Mouse (Mus musculus): ENCODE data around the gene Gm45062. TPM values are rescaled to one million over a fixed set of nuclear protein-coding genes. Genes with fewer than 3 reads are reported as not detected.
A peak's percentile ranks its signal among the peaks of the same experiment; 100 is the strongest.
"Not testable (repeated sequence)": the region's sequence is repeated elsewhere in the genome, so short reads cannot be mapped to it uniquely, and the experiment has no call there.

Gene Gm45062
- polyA plus RNA-seq, 1 experiment = not detected

DNA sequence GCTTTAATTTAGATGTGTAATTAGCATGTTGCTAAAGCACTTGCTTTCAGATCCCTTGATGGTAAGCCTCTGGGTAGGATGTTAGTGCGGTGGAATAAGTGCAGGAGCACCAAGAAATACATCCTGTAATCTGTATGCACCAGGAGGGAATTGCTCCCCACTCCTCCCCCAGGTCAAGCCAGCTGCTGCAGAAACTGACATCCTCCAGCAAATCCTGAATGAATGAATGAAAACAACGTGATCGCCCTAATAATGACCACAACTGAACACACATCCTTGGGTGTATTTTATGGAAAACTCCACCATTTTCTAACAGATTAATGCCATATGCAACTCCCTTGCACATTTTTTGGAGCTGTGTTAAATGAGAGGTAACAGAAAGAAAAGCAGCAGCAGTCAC lies 252.2 kb downstream of the Gm45062 start:
- no peak overlapping the region for H3K27ac ChIP-seq (ENCODE audit: insufficient read depth, low read length)
- TF ChIP-seq CTCF (IDR thresholded peaks at IDR 0.05; ENCODE audit: extremely low read depth, insufficient read depth, insufficient read length, insufficient replicate concordance) = no peak
- no peak for TF ChIP-seq POLR2A (IDR thresholded peaks at IDR 0.05; ENCODE audit: low read depth, low read length)
- peak overlapping the region; percentile 14; the same call in 1 of the 2 replicates for H3K4me3 ChIP-seq (ENCODE audit: extremely low read depth, insufficient read depth, insufficient read length)
- H3K36me3 ChIP-seq (ENCODE audit: control insufficient read depth, insufficient read depth, low read length) = no peaks in the 10 kb centered on the region
- peaks cover 6% of the 10 kb centered on the region for H3K4me1 ChIP-seq (ENCODE audit: control insufficient read depth, insufficient read depth, insufficient read length)
- DNase-seq (ENCODE audit: low read depth in 1 of 2, low spot score in 2 of 2) = no peak
- H3K27me3 ChIP-seq (ENCODE audit: control insufficient read depth, insufficient read depth, low read length) = no peaks in the 10 kb centered on the region
- 75% methylated on average over 3 of the region's 3 CpGs for WGBS

DNA sequence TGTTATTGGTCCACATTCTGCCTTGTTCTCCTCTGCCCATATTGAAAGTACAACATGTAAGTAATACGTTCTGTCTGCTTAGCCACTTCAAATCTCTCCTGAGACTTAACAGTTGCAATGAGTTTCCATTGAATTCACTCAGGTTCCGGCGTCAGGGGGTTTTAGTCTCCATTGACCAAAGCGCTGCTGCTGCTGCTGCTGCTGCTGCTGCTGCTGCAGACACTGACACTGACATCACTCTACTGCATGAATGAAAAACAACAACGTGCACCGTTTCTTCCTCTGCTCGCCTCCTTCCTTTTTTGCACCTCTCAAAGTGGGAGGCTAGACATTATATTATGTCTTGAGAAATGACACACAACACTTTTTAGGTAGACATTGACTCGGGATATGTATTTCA lies 253.2 kb downstream of the Gm45062 start:
- TF ChIP-seq POLR2A (IDR thresholded peaks at IDR 0.05; ENCODE audit: low read depth, low read length) = no peak
- no peak for TF ChIP-seq CTCF (IDR thresholded peaks at IDR 0.05; ENCODE audit: extremely low read depth, insufficient read depth, insufficient read length, insufficient replicate concordance)
- DNase-seq (ENCODE audit: low read depth in 1 of 2, low spot score in 2 of 2) = no peak
- H3K27me3 ChIP-seq (ENCODE audit: control insufficient read depth, insufficient read depth, low read length) = no peaks in the 10 kb centered on the region
- WGBS = 38% methylated on average over 8 of the region's 8 CpGs
- peak overlapping the region; percentile 28; the same call in 1 of the 2 replicates for H3K4me3 ChIP-seq (ENCODE audit: extremely low read depth, insufficient read depth, insufficient read length)
- peaks cover 5% of the 10 kb centered on the region for H3K4me1 ChIP-seq (ENCODE audit: control insufficient read depth, insufficient read depth, insufficient read length)
- H3K27ac ChIP-seq (ENCODE audit: insufficient read depth, low read length) = no peak overlapping the region; the same call in 1 of the 2 replicates
- H3K36me3 ChIP-seq (ENCODE audit: control insufficient read depth, insufficient read depth, low read length) = no peaks in the 10 kb centered on the region

DNA sequence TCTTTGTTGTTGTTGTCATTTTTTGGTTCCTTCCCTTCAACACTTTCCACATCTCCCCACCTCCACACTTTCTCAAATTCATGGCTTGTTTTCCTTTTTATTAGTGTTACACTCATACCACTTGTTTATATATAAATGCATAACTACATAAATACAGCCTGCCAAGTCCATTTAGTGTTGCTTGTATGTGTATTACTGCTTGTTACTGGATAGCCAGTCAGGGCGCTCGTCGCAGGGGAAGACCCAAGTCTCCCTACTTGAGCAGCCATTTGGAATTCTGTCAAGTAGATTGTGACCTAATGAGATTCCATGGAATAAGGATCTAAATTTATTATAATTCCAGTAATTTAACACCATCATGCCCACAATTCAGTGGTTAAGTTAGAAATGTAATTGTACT lies 260.4 kb downstream of the Gm45062 start:
- Histone ChIP-seq H3K4me1 (ENCODE audit: control insufficient read depth, insufficient read depth, insufficient read length) (no peaks in the 10 kb centered on the region; the same call in 1 of the 2 replicates), H3K36me3 (ENCODE audit: control insufficient read depth, insufficient read depth, low read length) (no peaks in the 10 kb centered on the region), H3K4me3 (ENCODE audit: extremely low read depth, insufficient read depth, insufficient read length) (no peak overlapping the region), H3K27me3 (ENCODE audit: control insufficient read depth, insufficient read depth, low read length) (no peaks in the 10 kb centered on the region), H3K27ac (ENCODE audit: insufficient read depth, low read length) (no peak overlapping the region)
- TF ChIP-seq POLR2A (IDR thresholded peaks at IDR 0.05; ENCODE audit: low read depth, low read length) (no peak), CTCF (IDR thresholded peaks at IDR 0.05; ENCODE audit: extremely low read depth, insufficient read depth, insufficient read length, insufficient replicate concordance) (no peak)
- WGBS = 95% methylated on average over 3 of the region's 3 CpGs
- DNase-seq (ENCODE audit: low read depth in 1 of 2, low spot score in 2 of 2) = no peak

DNA sequence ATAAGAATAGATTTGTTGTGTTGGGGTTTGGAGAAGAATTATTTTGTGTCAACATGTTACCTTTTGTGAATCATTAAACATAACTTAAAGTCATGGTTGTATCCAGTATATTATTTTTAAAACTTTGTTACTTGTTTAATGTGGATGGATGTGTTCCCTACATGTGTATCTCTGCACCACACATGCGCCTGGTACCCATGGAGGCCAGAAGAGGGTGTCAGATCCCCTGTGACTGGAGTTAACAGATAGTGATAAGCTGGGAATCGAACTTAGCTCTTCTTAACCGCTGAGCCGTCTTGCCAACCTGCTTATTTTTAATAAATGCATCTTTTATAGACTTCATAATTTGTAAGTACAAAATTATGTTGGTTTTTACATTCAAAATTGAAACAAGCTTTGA lies 262.0 kb downstream of the Gm45062 start:
- DNase-seq (ENCODE audit: low read depth in 1 of 2, low spot score in 2 of 2) = no peak
- no peak for TF ChIP-seq POLR2A (IDR thresholded peaks at IDR 0.05; ENCODE audit: low read depth, low read length)
- TF ChIP-seq CTCF (IDR thresholded peaks at IDR 0.05; ENCODE audit: extremely low read depth, insufficient read depth, insufficient read length, insufficient replicate concordance) = no peak
- no peak overlapping the region for H3K27ac ChIP-seq (ENCODE audit: insufficient read depth, low read length)
- H3K4me3 ChIP-seq (ENCODE audit: extremely low read depth, insufficient read depth, insufficient read length) = no peak overlapping the region
- no peaks in the 10 kb centered on the region for H3K4me1 ChIP-seq (ENCODE audit: control insufficient read depth, insufficient read depth, insufficient read length)
- no peaks in the 10 kb centered on the region for H3K36me3 ChIP-seq (ENCODE audit: control insufficient read depth, insufficient read depth, low read length)
- H3K27me3 ChIP-seq (ENCODE audit: control insufficient read depth, insufficient read depth, low read length) = no peaks in the 10 kb centered on the region
- WGBS = 95% methylated on average over 4 of the region's 4 CpGs

DNA sequence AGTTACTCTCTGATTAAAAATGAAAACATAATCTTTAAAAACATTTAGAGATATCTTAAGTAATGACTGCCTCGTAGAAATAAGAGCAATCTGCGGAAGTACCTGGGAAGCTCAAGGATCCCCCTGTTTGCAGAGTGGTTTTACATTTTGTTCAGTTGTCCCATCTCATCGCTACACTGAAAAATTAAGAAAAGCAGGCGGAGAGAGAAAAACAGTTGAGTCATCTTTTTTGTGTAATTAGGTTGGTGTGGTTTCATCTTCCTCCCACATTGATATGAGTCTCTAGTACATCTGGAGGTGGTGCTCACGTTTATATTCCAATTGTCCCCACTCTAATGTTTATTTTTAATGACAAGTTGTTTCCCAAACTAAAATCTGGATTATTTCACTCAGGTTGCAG lies 265.5 kb downstream of the Gm45062 start:
- H3K36me3 ChIP-seq (ENCODE audit: control insufficient read depth, insufficient read depth, low read length) = peaks cover 1% of the 10 kb centered on the region; the same call in 1 of the 2 replicates
- 66% methylated on average over 5 of the region's 5 CpGs for WGBS
- DNase-seq (ENCODE audit: low read depth in 1 of 2, low spot score in 2 of 2) = no peak

DNA sequence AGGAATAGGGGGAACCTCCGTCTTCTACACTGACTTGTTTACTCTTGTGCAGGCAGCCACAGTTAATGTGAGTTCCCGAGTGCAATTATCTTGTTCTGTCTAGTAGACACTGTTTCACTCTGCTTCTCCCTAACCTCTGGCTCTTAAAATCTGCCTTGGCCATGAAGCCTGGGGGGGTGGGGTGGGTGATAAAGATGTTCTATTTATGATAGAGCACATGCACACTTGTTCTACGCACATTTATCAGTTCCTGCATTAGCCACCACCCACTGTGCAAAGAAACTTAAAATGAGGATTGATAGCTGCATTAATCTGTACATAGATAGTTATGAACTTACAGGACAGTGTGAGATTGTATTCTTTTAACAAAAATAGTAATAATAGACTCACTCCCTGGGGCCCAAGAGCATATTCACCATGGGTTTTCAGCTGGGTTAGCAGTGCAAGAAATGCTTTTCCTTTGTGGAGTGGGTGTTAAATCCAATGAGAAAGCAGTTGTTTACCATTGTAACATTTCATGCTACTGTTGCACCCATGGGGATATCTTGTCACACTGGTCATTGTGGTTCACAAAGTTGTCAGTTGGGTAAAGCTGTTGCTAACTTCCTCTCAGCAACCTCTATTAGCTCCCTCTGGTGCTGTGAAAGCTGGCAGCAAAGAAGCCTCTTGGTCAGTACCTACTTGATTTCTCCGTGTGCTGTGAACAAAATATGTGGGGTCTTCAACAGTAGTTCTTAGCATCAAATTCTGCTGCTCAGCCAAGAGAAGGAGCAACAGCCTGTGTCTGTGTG lies 272.0 kb downstream of the Gm45062 start:
- no peaks in the 10 kb centered on the region for H3K4me1 ChIP-seq (ENCODE audit: control insufficient read depth, insufficient read depth, insufficient read length)
- TF ChIP-seq CTCF (IDR thresholded peaks at IDR 0.05; ENCODE audit: extremely low read depth, insufficient read depth, insufficient read length, insufficient replicate concordance) (no peak), POLR2A (IDR thresholded peaks at IDR 0.05; ENCODE audit: low read depth, low read length) (no peak)
- H3K36me3 ChIP-seq (ENCODE audit: control insufficient read depth, insufficient read depth, low read length) = peaks cover 1% of the 10 kb centered on the region; the same call in 1 of the 2 replicates
- WGBS = 79% methylated on average over 4 of the region's 4 CpGs
- H3K27ac ChIP-seq (ENCODE audit: insufficient read depth, low read length) = no peak overlapping the region
- H3K4me3 ChIP-seq (ENCODE audit: extremely low read depth, insufficient read depth, insufficient read length) = no peak overlapping the region
- no peaks in the 10 kb centered on the region for H3K27me3 ChIP-seq (ENCODE audit: control insufficient read depth, insufficient read depth, low read length)
- no peak for DNase-seq (ENCODE audit: low read depth in 1 of 2, low spot score in 2 of 2)

More for the DNA sequence above, 265.5 kb downstream of the Gm45062 start:
- Histone ChIP-seq H3K27me3 (ENCODE audit: control insufficient read depth, insufficient read depth, low read length) (no peaks in the 10 kb centered on the region), H3K4me1 (ENCODE audit: control insufficient read depth, insufficient read depth, insufficient read length) (no peaks in the 10 kb centered on the region), H3K4me3 (ENCODE audit: extremely low read depth, insufficient read depth, insufficient read length) (no peak overlapping the region), H3K27ac (ENCODE audit: insufficient read depth, low read length) (no peak overlapping the region)
- TF ChIP-seq CTCF (IDR thresholded peaks at IDR 0.05; ENCODE audit: extremely low read depth, insufficient read depth, insufficient read length, insufficient replicate concordance) (no peak), POLR2A (IDR thresholded peaks at IDR 0.05; ENCODE audit: low read depth, low read length) (no peak)

DNA sequence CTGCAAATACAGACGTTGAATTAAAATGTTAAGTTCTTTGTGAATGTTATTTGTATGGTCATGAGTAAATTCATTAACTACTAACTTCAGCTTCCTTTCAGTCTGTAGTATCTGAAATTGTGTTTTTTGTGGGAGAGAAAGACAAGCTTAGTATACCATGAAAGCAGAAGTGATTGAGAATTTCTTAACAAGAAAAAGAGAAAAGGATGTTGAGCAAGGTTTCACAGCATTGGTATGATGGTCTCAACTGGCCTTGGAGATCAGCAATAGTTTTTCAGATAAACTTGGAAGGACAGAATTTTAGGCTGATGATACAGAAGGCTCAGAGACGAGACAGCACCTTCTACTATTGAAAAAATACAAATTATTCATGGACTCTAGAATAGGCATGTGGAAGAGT lies 277.7 kb downstream of the Gm45062 start:
- no peak for TF ChIP-seq POLR2A (IDR thresholded peaks at IDR 0.05; ENCODE audit: low read depth, low read length)
- TF ChIP-seq CTCF (IDR thresholded peaks at IDR 0.05; ENCODE audit: extremely low read depth, insufficient read depth, insufficient read length, insufficient replicate concordance) = no peak
- H3K36me3 ChIP-seq (ENCODE audit: control insufficient read depth, insufficient read depth, low read length) = no peaks in the 10 kb centered on the region
- WGBS = 81% methylated on average over 2 of the region's 2 CpGs

DNA sequence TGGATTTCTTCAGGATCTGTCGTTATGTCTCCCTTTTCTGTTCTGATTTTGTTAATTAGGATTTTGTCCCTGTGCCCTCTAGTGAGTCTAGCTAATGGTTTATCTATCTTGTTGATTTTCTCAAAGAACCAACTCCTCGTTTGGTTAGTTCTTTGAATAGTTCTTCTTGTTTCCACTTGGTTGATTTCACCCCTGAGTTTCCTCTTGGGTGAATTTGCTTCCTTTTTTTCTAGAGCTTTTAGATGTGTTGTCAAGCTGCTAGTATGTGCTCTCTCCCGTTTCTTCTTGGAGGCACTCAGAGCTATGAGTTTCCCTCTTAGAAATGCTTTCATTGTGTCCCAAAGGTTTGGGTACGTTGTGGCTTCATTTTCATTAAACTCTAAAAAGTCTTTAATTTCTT lies 282.3 kb downstream of the Gm45062 start:
- H3K36me3 ChIP-seq (ENCODE audit: control insufficient read depth, insufficient read depth, low read length); H3K4me3 ChIP-seq (ENCODE audit: extremely low read depth, insufficient read depth, insufficient read length); H3K27me3 ChIP-seq (ENCODE audit: control insufficient read depth, insufficient read depth, low read length); H3K4me1 ChIP-seq (ENCODE audit: control insufficient read depth, insufficient read depth, insufficient read length); H3K27ac ChIP-seq (ENCODE audit: insufficient read depth, low read length); DNase-seq (ENCODE audit: low read depth in 1 of 2, low spot score in 2 of 2): not testable (repeated sequence)
- 45% methylated on average over 4 of the region's 4 CpGs for WGBS

More for the DNA sequence above, 277.7 kb downstream of the Gm45062 start:
- no peaks in the 10 kb centered on the region for H3K4me1 ChIP-seq (ENCODE audit: control insufficient read depth, insufficient read depth, insufficient read length)
- no peak overlapping the region for H3K27ac ChIP-seq (ENCODE audit: insufficient read depth, low read length)
- H3K27me3 ChIP-seq (ENCODE audit: control insufficient read depth, insufficient read depth, low read length) = no peaks in the 10 kb centered on the region
- no peak overlapping the region for H3K4me3 ChIP-seq (ENCODE audit: extremely low read depth, insufficient read depth, insufficient read length)
- no peak for DNase-seq (ENCODE audit: low read depth in 1 of 2, low spot score in 2 of 2)

Data from spleen, adult 2 months (tissue).